Mouse (Mus musculus): ENCODE results near the gene Olfr136.

Gene Olfr136

DNA sequence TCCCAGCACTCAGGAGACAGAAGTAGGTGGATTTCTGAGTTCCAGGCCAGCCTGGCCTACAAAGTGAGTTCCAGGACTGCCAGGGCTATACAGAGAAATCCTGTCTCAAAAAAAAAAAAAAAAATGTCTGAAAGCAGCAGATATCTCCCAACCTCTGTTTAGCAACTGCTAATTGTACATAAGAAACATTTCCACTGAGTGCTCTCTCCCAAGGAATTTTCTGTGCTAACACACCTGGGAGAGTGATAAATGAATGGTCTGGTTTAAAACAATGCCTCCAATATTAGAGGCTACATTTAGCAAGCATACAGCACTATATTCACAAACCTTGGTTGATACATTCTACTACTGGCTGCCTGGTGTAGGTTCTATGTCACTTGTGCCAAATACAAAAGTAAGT lies at the start of gene Olfr136:
Gene Olfr136, plus strand, starts transcription at position 301 of the 400 bp plus-strand sequence.
- DNase-seq: no peak

DNA sequence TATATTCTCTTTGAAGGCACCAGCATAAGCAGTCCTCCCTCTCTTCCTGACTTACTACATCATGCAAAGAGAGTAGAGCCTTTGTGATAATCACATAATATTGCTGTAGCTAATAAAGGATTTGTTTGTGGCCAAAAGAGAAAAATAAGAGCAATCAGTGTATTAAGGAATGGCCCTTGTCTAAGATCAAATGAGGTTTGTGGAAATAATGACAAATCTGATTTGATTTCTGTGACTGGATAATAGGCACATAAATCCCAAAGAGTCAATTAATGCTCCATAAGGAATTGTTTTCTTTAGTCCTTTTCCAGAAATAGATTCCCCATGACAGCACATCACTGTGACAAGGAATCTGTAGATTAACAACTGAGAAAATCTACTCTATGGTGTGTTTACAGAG lies 22.2 kb upstream of the Olfr136 start, which contains the start of gene Olfr137:
Gene Olfr137, minus strand, starts transcription at position 101 of the 400 bp plus-strand sequence.
- no peak for DNase-seq
